Mouse (Mus musculus) central nervous system, embryonic 11.5 days (tissue): ENCODE results near the gene Alg13. TPM values are rescaled to one million over a fixed set of nuclear protein-coding genes. Genes with fewer than 3 reads are reported as not detected.

ENCODE experiments used
- polyA plus RNA-seq: library from polyadenylated mRNA; depleted of rRNA; stranded (reverse); fragments of >200 nt; gene quantifications from 2 replicates; pipeline ENCODE4 v1.2.3, GENCODE M21; 2012; rRNA removed

Alg13 gene
- 18.5 and 29.0 TPM in 2 replicates for polyA plus RNA-seq

DNA sequence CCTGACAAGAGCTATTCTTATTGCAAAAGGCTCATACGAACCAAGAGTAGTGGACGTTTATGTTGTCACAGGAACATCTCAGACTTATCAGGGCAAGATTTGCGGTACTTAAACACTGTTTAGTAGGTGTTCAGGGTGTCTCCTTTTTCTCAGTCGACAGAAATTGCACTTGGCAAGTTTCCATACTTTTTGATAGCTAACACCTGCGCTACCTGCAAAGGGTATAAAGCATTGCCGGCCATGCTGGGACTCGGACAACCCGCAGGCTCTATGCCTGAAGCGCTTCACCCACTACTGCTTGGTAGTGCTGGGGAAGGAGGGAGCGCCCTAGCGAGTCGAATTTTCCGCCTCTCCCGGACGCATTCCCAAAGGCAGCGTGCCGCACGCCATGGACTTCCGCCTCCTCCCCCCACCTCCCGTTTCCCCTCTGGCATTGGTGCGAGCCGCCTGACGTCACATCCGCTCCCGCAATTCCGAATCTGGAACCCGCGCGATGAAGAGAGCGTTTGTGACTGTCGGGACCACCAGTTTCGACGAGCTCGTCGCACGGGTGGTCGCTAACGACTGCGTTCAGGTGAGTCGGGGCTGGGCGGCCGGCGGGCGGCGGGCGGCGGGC lies at the start of gene Alg13:
TSS of gene Alg13 (plus strand) at position 257 of the 616 bp plus-strand sequence.

Other genes with a start within 250 kb of the Alg13 start
- gene A730046J19Rik, start 164.1 kb upstream of the Alg13 start, polyA plus RNA-seq: 0.01 and 0.52 TPM in 2 replicates
- 0.01 and 0.02 TPM in 2 replicates for gene Trpc5os, start 138.8 kb downstream of the Alg13 start, polyA plus RNA-seq